Mouse (Mus musculus): Measurements from ENCODE around the gene Gsn. TPM values are rescaled to one million over a fixed set of nuclear protein-coding genes. Genes with fewer than 3 reads are reported as not detected.

Gsn gene
- polyA plus RNA-seq, 1 experiment from 2014 or later, result 29.9 TPM

GRCm38 (mm10) chr2:35269136-35269535 lies 13.0 kb downstream of the Gsn start:
- no peak overlapping the region for H3K4me2 ChIP-seq
- no peaks in the 10 kb centered on the region for H3K36me3 ChIP-seq (ENCODE audit: control insufficient read depth, insufficient read depth, low read length)
- DNase-seq (ENCODE audit: low spot score, missing footprints) (no peak), ATAC-seq (ENCODE audit: low FRiP score) (no peak)
- WGBS, result 93% methylated on average over 6 of the region's 6 CpGs
- no peaks in the 10 kb centered on the region; the same call in 1 of the 2 replicates for H3K4me1 ChIP-seq (ENCODE audit: control insufficient read depth, insufficient read depth, low read length)
- H3K27me3 ChIP-seq (ENCODE audit: control insufficient read depth, insufficient read depth, low read length), result no peaks in the 10 kb centered on the region
- H3K9me3 ChIP-seq (ENCODE audit: control insufficient read depth, low read length), result no peaks in the 10 kb centered on the region
- H3K9ac ChIP-seq (ENCODE audit: low read length), result no peak overlapping the region
- no peak overlapping the region for H3K27ac ChIP-seq (ENCODE audit: low read depth, low read length)
- H3K4me3 ChIP-seq (ENCODE audit: low read depth, low read length), result no peak overlapping the region

- DNase-seq (ENCODE audit: low spot score, missing footprints), result no peak
- no peaks in the 10 kb centered on the region for H3K36me3 ChIP-seq (ENCODE audit: control insufficient read depth, insufficient read depth, low read length)
- no peak overlapping the region for H3K27ac ChIP-seq (ENCODE audit: low read depth, low read length)
- ATAC-seq (ENCODE audit: low FRiP score), result no peak
- H3K9ac ChIP-seq (ENCODE audit: low read length), result no peak overlapping the region
- H3K9me3 ChIP-seq (ENCODE audit: control insufficient read depth, low read length), result no peaks in the 10 kb centered on the region
- H3K4me1 ChIP-seq (ENCODE audit: control insufficient read depth, insufficient read depth, low read length), result no peaks in the 10 kb centered on the region; the same call in 1 of the 2 replicates
- no peak overlapping the region for H3K4me3 ChIP-seq (ENCODE audit: low read depth, low read length)
- H3K27me3 ChIP-seq (ENCODE audit: control insufficient read depth, insufficient read depth, low read length), result no peaks in the 10 kb centered on the region
- 75% methylated on average over 4 of the region's 4 CpGs for WGBS
- H3K4me2 ChIP-seq, result no peak overlapping the region
Measured at GRCm38 (mm10) chr2:35269716-35270260, 13.6 kb downstream of the Gsn start.

GRCm38 (mm10) chr2:35270531-35270984 lies 14.4 kb downstream of the Gsn start:
- no peak overlapping the region for H3K4me3 ChIP-seq (ENCODE audit: low read depth, low read length)
- H3K36me3 ChIP-seq (ENCODE audit: control insufficient read depth, insufficient read depth, low read length), result no peaks in the 10 kb centered on the region
- peak overlapping the region; percentile 20; the same call in 1 of the 2 replicates for H3K4me2 ChIP-seq
- 12% methylated on average over 10 of the region's 10 CpGs for WGBS
- H3K4me1 ChIP-seq (ENCODE audit: control insufficient read depth, insufficient read depth, low read length), result no peaks in the 10 kb centered on the region; the same call in 1 of the 2 replicates
- no peaks in the 10 kb centered on the region for H3K27me3 ChIP-seq (ENCODE audit: control insufficient read depth, insufficient read depth, low read length)
- H3K9me3 ChIP-seq (ENCODE audit: control insufficient read depth, low read length), result no peaks in the 10 kb centered on the region
- H3K9ac ChIP-seq (ENCODE audit: low read length), result no peak overlapping the region
- DNase-seq (ENCODE audit: low spot score, missing footprints) (peak; percentile 92), ATAC-seq (ENCODE audit: low FRiP score) (peak; percentile 55; the same call in 1 of the 2 replicates)
- H3K27ac ChIP-seq (ENCODE audit: low read depth, low read length), result no peak overlapping the region

GRCm38 (mm10) chr2:35271817-35272216 lies 15.6 kb downstream of the Gsn start:
- no peaks in the 10 kb centered on the region for H3K9me3 ChIP-seq (ENCODE audit: control insufficient read depth, low read length)
- no peak overlapping the region for H3K4me2 ChIP-seq
- H3K4me1 ChIP-seq (ENCODE audit: control insufficient read depth, insufficient read depth, low read length), result no peaks in the 10 kb centered on the region; the same call in 1 of the 2 replicates
- H3K27ac ChIP-seq (ENCODE audit: low read depth, low read length), result no peak overlapping the region
- DNase-seq (ENCODE audit: low spot score, missing footprints) (no peak), ATAC-seq (ENCODE audit: low FRiP score) (no peak)
- no peaks in the 10 kb centered on the region for H3K27me3 ChIP-seq (ENCODE audit: control insufficient read depth, insufficient read depth, low read length)
- H3K4me3 ChIP-seq (ENCODE audit: low read depth, low read length), result no peak overlapping the region
- H3K36me3 ChIP-seq (ENCODE audit: control insufficient read depth, insufficient read depth, low read length), result no peaks in the 10 kb centered on the region
- WGBS, result 60% methylated on average over 1 of the region's 2 CpGs
- H3K9ac ChIP-seq (ENCODE audit: low read length), result no peak overlapping the region

- DNase-seq (ENCODE audit: low spot score, missing footprints) (no peak), ATAC-seq (ENCODE audit: low FRiP score) (no peak)
- 86% methylated on average over 6 of the region's 6 CpGs for WGBS
Measured at GRCm38 (mm10) chr2:35272881-35273280, 16.7 kb downstream of the Gsn start.

GRCm38 (mm10) chr2:35273536-35273935 lies 17.4 kb downstream of the Gsn start:
- 45% methylated on average over 2 of the region's 2 CpGs for WGBS
- H3K27ac ChIP-seq (ENCODE audit: low read depth, low read length), result no peak overlapping the region
- ATAC-seq (ENCODE audit: low FRiP score) (no peak), DNase-seq (ENCODE audit: low spot score, missing footprints) (no peak)
- no peaks in the 10 kb centered on the region for H3K9me3 ChIP-seq (ENCODE audit: control insufficient read depth, low read length)
- no peak overlapping the region for H3K9ac ChIP-seq (ENCODE audit: low read length)
- no peak overlapping the region for H3K4me3 ChIP-seq (ENCODE audit: low read depth, low read length)
- H3K36me3 ChIP-seq (ENCODE audit: control insufficient read depth, insufficient read depth, low read length), result no peaks in the 10 kb centered on the region
- no peaks in the 10 kb centered on the region for H3K27me3 ChIP-seq (ENCODE audit: control insufficient read depth, insufficient read depth, low read length)
- no peak overlapping the region for H3K4me2 ChIP-seq
- no peaks in the 10 kb centered on the region; the same call in 1 of the 2 replicates for H3K4me1 ChIP-seq (ENCODE audit: control insufficient read depth, insufficient read depth, low read length)

More at GRCm38 (mm10) chr2:35272881-35273280, 16.7 kb downstream of the Gsn start:
- H3K4me1 ChIP-seq (ENCODE audit: control insufficient read depth, insufficient read depth, low read length), result no peaks in the 10 kb centered on the region; the same call in 1 of the 2 replicates
- H3K36me3 ChIP-seq (ENCODE audit: control insufficient read depth, insufficient read depth, low read length), result no peaks in the 10 kb centered on the region
- no peaks in the 10 kb centered on the region for H3K9me3 ChIP-seq (ENCODE audit: control insufficient read depth, low read length)
- H3K27ac ChIP-seq (ENCODE audit: low read depth, low read length), result no peak overlapping the region
- H3K27me3 ChIP-seq (ENCODE audit: control insufficient read depth, insufficient read depth, low read length), result no peaks in the 10 kb centered on the region
- no peak overlapping the region for H3K9ac ChIP-seq (ENCODE audit: low read length)
- no peak overlapping the region for H3K4me3 ChIP-seq (ENCODE audit: low read depth, low read length)
- no peak overlapping the region for H3K4me2 ChIP-seq

- H3K27me3 ChIP-seq (ENCODE audit: control insufficient read depth, insufficient read depth, low read length), result peaks cover 17% of the 10 kb centered on the region
- 75% methylated on average over 3 of the region's 3 CpGs for WGBS
- peaks cover 2% of the 10 kb centered on the region; the same call in 1 of the 2 replicates for H3K4me1 ChIP-seq (ENCODE audit: control insufficient read depth, insufficient read depth, low read length)
- H3K27ac ChIP-seq (ENCODE audit: low read depth, low read length), result no peak overlapping the region
- no peak overlapping the region for H3K4me2 ChIP-seq
- H3K4me3 ChIP-seq (ENCODE audit: low read depth, low read length), result no peak overlapping the region
- no peaks in the 10 kb centered on the region for H3K9me3 ChIP-seq (ENCODE audit: control insufficient read depth, low read length)
- no peak overlapping the region for H3K9ac ChIP-seq (ENCODE audit: low read length)
- no peak for DNase-seq (ENCODE audit: low spot score, missing footprints)
- no peaks in the 10 kb centered on the region for H3K36me3 ChIP-seq (ENCODE audit: control insufficient read depth, insufficient read depth, low read length)
- ATAC-seq (ENCODE audit: low FRiP score), result no peak
Measured at GRCm38 (mm10) chr2:35277686-35278085, 21.5 kb downstream of the Gsn start.

- ATAC-seq (ENCODE audit: low FRiP score) (no peak), DNase-seq (ENCODE audit: low spot score, missing footprints) (no peak)
- no peak overlapping the region for H3K4me2 ChIP-seq
- no peak overlapping the region for H3K4me3 ChIP-seq (ENCODE audit: low read depth, low read length)
- H3K9me3 ChIP-seq (ENCODE audit: control insufficient read depth, low read length), result no peaks in the 10 kb centered on the region
- H3K4me1 ChIP-seq (ENCODE audit: control insufficient read depth, insufficient read depth, low read length), result peaks cover 2% of the 10 kb centered on the region; the same call in 1 of the 2 replicates
- 84% methylated on average over 7 of the region's 7 CpGs for WGBS
- H3K9ac ChIP-seq (ENCODE audit: low read length), result no peak overlapping the region
- H3K27me3 ChIP-seq (ENCODE audit: control insufficient read depth, insufficient read depth, low read length), result peaks cover 26% of the 10 kb centered on the region
- H3K27ac ChIP-seq (ENCODE audit: low read depth, low read length), result no peak overlapping the region
- no peaks in the 10 kb centered on the region for H3K36me3 ChIP-seq (ENCODE audit: control insufficient read depth, insufficient read depth, low read length)
Measured at GRCm38 (mm10) chr2:35278371-35279210, 22.4 kb downstream of the Gsn start.

GRCm38 (mm10) chr2:35280001-35280400 lies 23.8 kb downstream of the Gsn start:
- Histone ChIP-seq H3K4me2 (no peak overlapping the region), H3K27ac (ENCODE audit: low read depth, low read length) (no peak overlapping the region), H3K4me1 (ENCODE audit: control insufficient read depth, insufficient read depth, low read length) (peaks cover 2% of the 10 kb centered on the region; the same call in 1 of the 2 replicates), H3K9me3 (ENCODE audit: control insufficient read depth, low read length) (no peaks in the 10 kb centered on the region), H3K4me3 (ENCODE audit: low read depth, low read length) (no peak overlapping the region), H3K9ac (ENCODE audit: low read length) (no peak overlapping the region), H3K36me3 (ENCODE audit: control insufficient read depth, insufficient read depth, low read length) (no peaks in the 10 kb centered on the region), H3K27me3 (ENCODE audit: control insufficient read depth, insufficient read depth, low read length) (peaks cover 26% of the 10 kb centered on the region)
- ATAC-seq (ENCODE audit: low FRiP score) (no peak), DNase-seq (ENCODE audit: low spot score, missing footprints) (no peak)
- 64% methylated on average over 3 of the region's 3 CpGs for WGBS

Measured in midbrain, embryonic 11.5 days (tissue).